Mouse (Mus musculus): ENCODE data around the gene Wbp4. TPM values are rescaled to one million over a fixed set of nuclear protein-coding genes. Genes with fewer than 3 reads are reported as not detected.

Wbp4 gene
- polyA plus RNA-seq, 1 experiment from 2014 or later, result 29.8 TPM

DNA sequence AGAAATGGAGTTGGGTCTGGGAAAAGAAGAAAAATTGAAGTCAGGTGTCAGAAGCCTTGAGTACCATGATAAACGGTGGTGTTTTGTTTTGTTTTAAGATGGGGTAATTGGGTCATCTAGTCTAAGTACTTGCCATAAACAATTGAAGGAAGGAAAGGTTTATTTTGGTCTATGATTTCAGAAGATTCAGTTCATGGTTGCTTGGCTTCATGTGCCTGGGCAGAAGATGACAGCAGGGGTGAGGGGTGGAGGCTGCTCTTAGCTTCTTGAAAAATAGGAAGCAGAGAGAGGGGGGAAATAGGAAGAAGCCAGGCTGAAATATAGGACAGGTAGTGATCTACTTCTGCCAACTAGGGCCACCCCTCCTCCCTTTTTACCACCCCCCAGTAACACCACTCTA is 30.2 kb upstream of the Wbp4 start:
- Histone ChIP-seq H3K27ac (ENCODE audit: low read depth, low read length) (no peak overlapping the region), H3K4me3 (ENCODE audit: low read depth, low read length) (no peak overlapping the region), H3K27me3 (replicated peaks; ENCODE audit: control insufficient read depth, insufficient read depth, low read length) (no peaks in the 10 kb centered on the region), H3K36me3 (ENCODE audit: control insufficient read depth, insufficient read depth) (no peaks in the 10 kb centered on the region), H3K4me1 (replicated peaks; ENCODE audit: control insufficient read depth, insufficient read depth, low read length) (0 out of 2 replicates have a peak, but pooled peaks cover 3% of the 10 kb centered on the region), H3K9ac (ENCODE audit: low read depth, low read length) (no peak overlapping the region), H3K9me3 (ENCODE audit: control insufficient read depth) (no peaks in the 10 kb centered on the region), H3K4me2 (replicated peaks; ENCODE audit: low read depth) (no peak overlapping the region)
- no peak for TF ChIP-seq CTCF (IDR thresholded peaks at IDR 0.05; ENCODE audit: low read depth)
- no peak for ATAC-seq
- WGBS, result 46% methylated on average over 1 of the region's 1 CpGs

DNA sequence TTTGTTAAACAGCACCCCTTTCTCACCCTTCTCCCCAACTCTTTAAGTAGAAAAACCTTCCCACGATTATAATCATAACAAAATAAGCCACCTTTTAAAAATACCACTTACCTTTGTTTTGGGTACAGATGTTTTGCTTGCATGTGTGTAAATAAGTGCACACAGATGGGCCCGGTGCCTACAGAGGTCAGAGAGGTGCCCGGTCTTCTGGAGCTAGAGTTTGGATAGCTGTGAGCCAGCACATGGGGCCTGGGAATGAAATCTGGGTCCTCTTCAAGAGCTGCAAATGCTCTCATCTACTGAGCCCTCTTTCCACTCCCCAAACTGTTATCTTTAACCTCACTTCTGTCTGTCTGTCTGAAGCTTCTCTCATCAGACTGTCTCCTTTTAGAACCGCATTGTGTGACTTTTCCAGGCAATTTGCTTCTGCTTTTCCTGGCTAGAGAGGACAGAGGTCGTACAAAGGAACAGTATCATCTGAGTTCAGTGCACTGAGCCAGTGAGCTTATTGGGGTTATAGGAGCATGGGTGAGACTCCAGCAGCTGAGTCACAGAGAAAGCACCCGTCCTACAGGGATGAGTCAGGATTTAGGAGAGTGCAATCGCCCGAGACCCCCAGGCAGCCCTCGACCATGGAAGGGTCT is 27.5 kb upstream of the Wbp4 start:
- Histone ChIP-seq H3K4me1 (replicated peaks; ENCODE audit: control insufficient read depth, insufficient read depth, low read length) (0 out of 2 replicates have a peak, but pooled peaks cover 6% of the 10 kb centered on the region), H3K27me3 (replicated peaks; ENCODE audit: control insufficient read depth, insufficient read depth, low read length) (no peaks in the 10 kb centered on the region), H3K4me3 (ENCODE audit: low read depth, low read length) (no peak overlapping the region), H3K36me3 (ENCODE audit: control insufficient read depth, insufficient read depth) (no peaks in the 10 kb centered on the region), H3K9ac (ENCODE audit: low read depth, low read length) (no peak overlapping the region), H3K27ac (ENCODE audit: low read depth, low read length) (peak overlapping the region; percentile 62), H3K4me2 (replicated peaks; ENCODE audit: low read depth) (no peak overlapping the region), H3K9me3 (ENCODE audit: control insufficient read depth) (no peaks in the 10 kb centered on the region)
- TF ChIP-seq CTCF (IDR thresholded peaks at IDR 0.05; ENCODE audit: low read depth), result no peak
- 60% methylated on average over 9 of the region's 9 CpGs for WGBS
- ATAC-seq, result peak; percentile 23; the same call in 1 of the 2 replicates

DNA sequence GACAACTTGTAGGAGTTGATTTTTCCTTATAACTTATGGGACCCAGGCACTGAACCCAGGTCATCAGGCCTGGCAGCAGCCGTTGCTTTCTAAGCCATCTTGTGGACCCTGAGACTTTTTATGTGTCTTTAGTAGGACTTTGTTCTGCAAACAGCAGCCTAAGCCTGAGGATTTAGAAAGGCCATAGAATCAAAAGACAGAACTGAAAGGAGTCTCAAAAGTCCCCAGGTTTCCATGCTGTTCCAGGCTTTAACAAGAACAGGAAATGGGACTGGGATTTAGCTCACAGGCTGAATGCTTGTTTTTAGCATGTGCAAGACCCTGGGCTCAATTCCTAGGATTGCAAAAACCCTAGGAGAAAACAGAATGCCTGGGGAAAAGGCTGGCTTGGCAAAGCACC is 26.5 kb upstream of the Wbp4 start:
- Histone ChIP-seq H3K4me3 (ENCODE audit: low read depth, low read length) (no peak overlapping the region), H3K4me2 (replicated peaks; ENCODE audit: low read depth) (no peak overlapping the region; the same call in 1 of the 2 replicates), H3K9ac (ENCODE audit: low read depth, low read length) (no peak overlapping the region), H3K4me1 (replicated peaks; ENCODE audit: control insufficient read depth, insufficient read depth, low read length) (0 out of 2 replicates have a peak, but pooled peaks cover 6% of the 10 kb centered on the region), H3K27me3 (replicated peaks; ENCODE audit: control insufficient read depth, insufficient read depth, low read length) (no peaks in the 10 kb centered on the region), H3K36me3 (ENCODE audit: control insufficient read depth, insufficient read depth) (no peaks in the 10 kb centered on the region), H3K9me3 (ENCODE audit: control insufficient read depth) (no peaks in the 10 kb centered on the region), H3K27ac (ENCODE audit: low read depth, low read length) (peak overlapping the region; percentile 62)
- 26% methylated on average over 1 of the region's 1 CpGs for WGBS
- peak; percentile 27 for ATAC-seq
- no peak for TF ChIP-seq CTCF (IDR thresholded peaks at IDR 0.05; ENCODE audit: low read depth)

DNA sequence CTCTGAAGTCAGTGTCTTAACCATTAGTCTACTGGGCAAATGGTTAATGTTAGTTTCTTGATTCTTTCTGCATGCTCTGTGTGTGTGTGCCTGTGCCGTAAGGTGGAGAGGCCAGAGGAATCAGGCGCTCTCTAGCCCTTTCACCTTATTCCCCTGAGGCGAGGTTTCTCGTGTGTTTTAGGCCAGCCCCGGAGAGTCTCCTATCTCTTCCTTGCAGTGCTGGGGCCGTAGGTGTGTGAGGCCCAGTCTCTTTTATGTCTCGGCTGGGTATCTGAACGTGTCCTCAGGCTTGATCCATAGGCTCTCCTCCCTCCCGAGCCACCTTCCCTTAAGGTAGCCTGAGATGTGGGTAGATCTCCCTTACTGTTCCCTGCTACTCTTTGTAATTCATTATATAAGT is 24.9 kb upstream of the Wbp4 start:
- no peak overlapping the region for H3K9ac ChIP-seq (ENCODE audit: low read depth, low read length)
- TF ChIP-seq CTCF (IDR thresholded peaks at IDR 0.05; ENCODE audit: low read depth), result no peak
- H3K4me3 ChIP-seq (ENCODE audit: low read depth, low read length), result no peak overlapping the region
- 50% methylated on average over 9 of the region's 9 CpGs for WGBS
- no peaks in the 10 kb centered on the region for H3K9me3 ChIP-seq (ENCODE audit: control insufficient read depth)
- H3K4me1 ChIP-seq (replicated peaks; ENCODE audit: control insufficient read depth, insufficient read depth, low read length), result peaks cover 6% of the 10 kb centered on the region; the same call in 1 of the 2 replicates
- H3K4me2 ChIP-seq (replicated peaks; ENCODE audit: low read depth), result no peak overlapping the region
- peak overlapping the region; percentile 31; the same call in 1 of the 2 replicates for H3K27ac ChIP-seq (ENCODE audit: low read depth, low read length)
- no peak for ATAC-seq
- no peaks in the 10 kb centered on the region for H3K27me3 ChIP-seq (replicated peaks; ENCODE audit: control insufficient read depth, insufficient read depth, low read length)
- no peaks in the 10 kb centered on the region for H3K36me3 ChIP-seq (ENCODE audit: control insufficient read depth, insufficient read depth)

DNA sequence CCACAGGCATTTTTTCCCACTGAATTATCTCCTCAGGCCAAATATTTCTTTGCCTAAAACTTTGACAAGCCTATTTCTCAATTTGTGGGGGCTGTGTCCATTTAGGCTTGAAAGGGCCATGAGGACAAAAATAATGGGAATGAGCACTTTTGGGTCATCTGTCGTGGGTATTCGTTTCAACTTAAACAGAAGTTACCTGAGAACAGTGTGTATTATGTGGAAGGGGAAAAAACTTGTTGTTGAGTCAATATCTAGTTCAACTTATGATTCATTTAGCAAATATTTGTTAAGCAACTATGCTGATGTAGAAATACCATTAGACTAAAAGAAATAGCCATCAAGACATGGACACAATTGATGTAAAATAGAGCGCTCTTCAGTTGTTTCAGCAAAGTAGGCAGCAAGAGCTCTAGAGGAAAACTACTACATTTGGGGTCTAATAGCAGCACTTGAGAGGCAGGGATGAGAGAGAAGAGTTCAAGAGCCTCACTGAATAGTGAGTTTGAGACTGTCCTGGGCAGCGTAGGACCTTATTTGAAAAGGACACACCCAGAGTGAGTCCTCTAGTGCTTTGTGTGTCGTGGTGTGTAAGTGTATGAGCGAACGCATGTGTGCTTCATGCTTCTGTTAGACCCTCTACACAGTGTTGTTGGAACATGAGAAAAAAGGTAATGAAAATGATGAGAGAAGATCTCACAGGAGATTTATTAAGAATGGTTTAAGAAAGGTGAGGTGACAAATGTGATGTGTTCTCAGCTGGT is 23.1 kb upstream of the Wbp4 start:
- Histone ChIP-seq H3K9me3 (ENCODE audit: control insufficient read depth) (no peaks in the 10 kb centered on the region), H3K36me3 (ENCODE audit: control insufficient read depth, insufficient read depth) (no peaks in the 10 kb centered on the region), H3K27ac (ENCODE audit: low read depth, low read length) (peak overlapping the region; percentile 82), H3K4me2 (replicated peaks; ENCODE audit: low read depth) (no peak overlapping the region), H3K27me3 (replicated peaks; ENCODE audit: control insufficient read depth, insufficient read depth, low read length) (no peaks in the 10 kb centered on the region), H3K9ac (ENCODE audit: low read depth, low read length) (no peak overlapping the region), H3K4me3 (ENCODE audit: low read depth, low read length) (no peak overlapping the region), H3K4me1 (replicated peaks; ENCODE audit: control insufficient read depth, insufficient read depth, low read length) (peaks cover 3% of the 10 kb centered on the region; the same call in 1 of the 2 replicates)
- ATAC-seq, result no peak
- TF ChIP-seq CTCF (IDR thresholded peaks at IDR 0.05; ENCODE audit: low read depth), result no peak
- 85% methylated on average over 7 of the region's 7 CpGs for WGBS

DNA sequence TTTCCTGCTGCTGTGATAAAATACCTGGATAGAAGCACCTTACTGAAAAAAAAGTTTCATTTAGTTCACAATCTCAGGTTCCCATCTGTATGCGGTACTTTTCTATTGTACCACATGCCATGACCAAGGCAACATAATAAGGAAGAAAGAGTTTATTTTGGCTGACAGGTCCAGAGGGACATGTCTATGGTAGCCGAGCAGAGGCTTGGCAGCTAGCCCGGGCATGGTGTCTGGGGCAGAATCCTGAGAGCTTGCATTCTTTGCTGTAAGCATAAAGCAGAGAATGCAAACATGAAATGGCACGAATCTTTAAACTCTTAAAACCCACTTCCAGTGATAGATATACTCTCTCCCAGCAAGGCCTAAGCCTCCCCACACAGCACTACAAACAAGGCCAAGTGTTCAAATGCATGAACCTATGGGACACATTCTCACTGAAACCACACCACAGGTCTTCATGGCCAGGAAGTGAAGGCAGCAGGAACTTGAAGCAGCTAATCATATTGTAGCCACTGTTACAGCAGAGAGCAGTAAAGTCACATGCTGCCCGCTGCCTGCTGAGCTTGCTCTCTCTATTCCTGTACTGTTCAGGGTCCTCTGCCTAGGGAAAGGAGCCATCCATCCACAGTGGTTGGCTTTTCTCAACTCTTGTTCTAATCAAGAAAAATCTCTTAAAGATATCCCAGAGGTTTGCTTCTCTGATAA is 22.2 kb upstream of the Wbp4 start:
- no peak overlapping the region for H3K9ac ChIP-seq (ENCODE audit: low read depth, low read length)
- no peak overlapping the region for H3K4me3 ChIP-seq (ENCODE audit: low read depth, low read length)
- H3K9me3 ChIP-seq (ENCODE audit: control insufficient read depth), result no peaks in the 10 kb centered on the region
- H3K36me3 ChIP-seq (ENCODE audit: control insufficient read depth, insufficient read depth), result no peaks in the 10 kb centered on the region; the same call in 1 of the 2 replicates
- ATAC-seq, result peak; percentile 63
- no peaks in the 10 kb centered on the region for H3K27me3 ChIP-seq (replicated peaks; ENCODE audit: control insufficient read depth, insufficient read depth, low read length)
- peaks cover 3% of the 10 kb centered on the region; the same call in 1 of the 2 replicates for H3K4me1 ChIP-seq (replicated peaks; ENCODE audit: control insufficient read depth, insufficient read depth, low read length)
- 38% methylated on average over 5 of the region's 5 CpGs for WGBS
- peak overlapping the region; percentile 82 for H3K27ac ChIP-seq (ENCODE audit: low read depth, low read length)
- peak; percentile 42 for TF ChIP-seq CTCF (IDR thresholded peaks at IDR 0.05; ENCODE audit: low read depth)
- no peak overlapping the region for H3K4me2 ChIP-seq (replicated peaks; ENCODE audit: low read depth)

Measured in intestine, postnatal 0 days (tissue).